ENCODE assay signal across 17 mouse cellular contexts in the genomic region with DNA sequence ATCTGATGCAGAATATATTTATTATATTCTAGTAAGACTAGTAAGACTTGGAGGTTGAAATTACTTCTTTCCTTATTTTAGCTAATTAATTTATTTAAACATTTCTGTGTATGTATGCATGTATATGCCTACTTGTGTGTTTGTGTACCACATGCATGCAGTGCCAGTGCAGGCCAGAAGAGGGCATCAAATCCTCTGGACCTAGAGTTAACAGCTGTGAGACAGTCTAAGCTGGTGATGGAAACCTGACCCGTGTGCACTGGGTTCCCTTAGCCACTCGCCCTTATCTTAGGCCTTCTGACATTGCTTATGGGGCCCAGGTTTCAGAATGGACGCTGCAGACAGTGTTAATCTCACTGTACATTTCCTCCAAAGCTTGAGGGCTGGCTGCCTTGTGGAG.
DNase-seq lines count a peak whose midpoint lies in the region; ATAC-seq and TF ChIP-seq lines count a peak whose summit lies in the region.
"Had no signal": no experiment of that assay in that cellular context is flagged by ENCODE, and none has a peak within 500 bp of the region (broad histone marks: within the 10 kb centered on the region; RNA-seq: fewer than 3 reads in every experiment).

No protein-coding gene starts in this region.

- no peak for ATAC-seq in liver, embryonic 14.5 days (ENCODE audit: insufficient read depth)
- ATAC-seq in liver, embryonic 12.5 days, result no peak
- ATAC-seq: forebrain, embryonic 16.5 days; midbrain, embryonic 16.5 days had no signal

- no peak overlapping the region for H3K4me2 ChIP-seq in liver, embryonic 14.5 days (ENCODE audit: low read depth)
- H3K4me2 ChIP-seq in liver, embryonic 12.5 days, result no peak overlapping the region

- no peak for TF ChIP-seq EP300 in heart, adult 2 months (IDR thresholded peaks at IDR 0.05; ENCODE audit: insufficient read depth, low read depth, low read length)
- TF ChIP-seq EP300 in liver, embryonic 14.5 days (IDR thresholded peaks at IDR 0.05; ENCODE audit: low read depth), result no peak

- H3K36me3 ChIP-seq in heart, adult 2 months (ENCODE audit: control insufficient read depth, insufficient read depth, low read length), result no peaks in the 10 kb centered on the region
- no peaks in the 10 kb centered on the region for H3K36me3 ChIP-seq in liver, embryonic 14.5 days (replicated peaks; ENCODE audit: control insufficient read depth, insufficient read depth, low read depth)
- H3K36me3 ChIP-seq in liver, embryonic 12.5 days, result no peaks in the 10 kb centered on the region
- H3K36me3 ChIP-seq in E14TG2a.4 (ENCODE audit: insufficient read depth, low read length), result no peaks in the 10 kb centered on the region

- peak; percentile 32 for TF ChIP-seq CTCF in heart, adult 2 months (IDR thresholded peaks at IDR 0.05)
- peak; percentile 47 for TF ChIP-seq CTCF in liver, embryonic 14.5 days (IDR thresholded peaks at IDR 0.05; ENCODE audit: low read depth)
- TF ChIP-seq CTCF in E14TG2a.4 (conservative IDR thresholded peaks at IDR 0.05; ENCODE audit: low read length), result peak; percentile 19; the same call in 1 of the 2 replicates

- DNase-seq in heart, adult 2 months, result no peak
- no peak for DNase-seq in heart, postnatal 36 days
- DNase-seq in liver, embryonic 14.5 days (ENCODE audit: low read depth in 3 of 3, low spot score in 3 of 3), result no peak
- peak; percentile 62 for DNase-seq in ZHBTc4 (ENCODE audit: low read depth, low spot score)
- DNase-seq in adrenal gland, postnatal 14 days, result no peak
- DNase-seq: adrenal gland, adult 8-10 months; cerebellum, adult 18-20 months; heart, adult 11 months; kidney, postnatal 10 days; layer of hippocampus, adult 9-11 months; thymus, adult 18-20 months had no signal

- no peak for TF ChIP-seq POLR2A in heart, adult 2 months (IDR thresholded peaks at IDR 0.05; ENCODE audit: insufficient read depth, low read depth, low read length)

- 76% methylated on average over 3 of the region's 3 CpGs for WGBS in heart, adult 2 months
- WGBS in liver, embryonic 14.5 days (ENCODE audit: insufficient replicate concordance), result 59% methylated on average over 3 of the region's 3 CpGs
- 67% methylated on average over 3 of the region's 3 CpGs for WGBS in liver, embryonic 12.5 days (ENCODE audit: insufficient replicate concordance)

- no peaks in the 10 kb centered on the region for H3K27me3 ChIP-seq in heart, adult 2 months (ENCODE audit: control insufficient read depth, insufficient read depth, low read length)
- no peaks in the 10 kb centered on the region for H3K27me3 ChIP-seq in liver, embryonic 14.5 days (ENCODE audit: control insufficient read depth, insufficient read depth, low read length)
- H3K27me3 ChIP-seq in liver, embryonic 12.5 days (replicated peaks), result no peaks in the 10 kb centered on the region
- no peaks in the 10 kb centered on the region for H3K27me3 ChIP-seq in E14TG2a.4 (ENCODE audit: insufficient read depth, low read length)
- H3K27me3 ChIP-seq: megakaryocyte, embryonic 14.5 days had no signal

- H3K27ac ChIP-seq in heart, adult 2 months, result no peak overlapping the region
- no peak overlapping the region for H3K27ac ChIP-seq in liver, embryonic 14.5 days
- H3K27ac ChIP-seq in liver, embryonic 12.5 days, result no peak overlapping the region

- H3K9ac ChIP-seq in heart, adult 2 months (ENCODE audit: low read depth, low read length), result no peak overlapping the region
- no peak overlapping the region for H3K9ac ChIP-seq in liver, embryonic 14.5 days (replicated peaks)
- H3K9ac ChIP-seq in liver, embryonic 12.5 days, result no peak overlapping the region

- H3K4me1 ChIP-seq in heart, adult 2 months (ENCODE audit: control insufficient read depth, insufficient read depth, low read length), result no peaks in the 10 kb centered on the region
- no peaks in the 10 kb centered on the region for H3K4me1 ChIP-seq in liver, embryonic 14.5 days (replicated peaks; ENCODE audit: control insufficient read depth in 2 of 2, insufficient read depth in 2 of 2, low read length in 1 of 2)
- H3K4me1 ChIP-seq in liver, embryonic 12.5 days, result no peaks in the 10 kb centered on the region
- H3K4me1 ChIP-seq in E14TG2a.4 (replicated peaks; ENCODE audit: low read depth, low read length), result no peaks in the 10 kb centered on the region
- H3K4me1 ChIP-seq: megakaryocyte, embryonic 14.5 days had no signal

- intact Hi-C loops in heart, adult 2 months (cut with DNase I), result no loop called here
- intact Hi-C loops in heart, postnatal 36 days (cut with DNase I), result no loop called here

- no peaks in the 10 kb centered on the region for H3K79me2 ChIP-seq in heart, adult 2 months (replicated peaks; ENCODE audit: control insufficient read depth, insufficient read depth, low read length)

- H3K9me3 ChIP-seq in liver, embryonic 14.5 days (ENCODE audit: control insufficient read depth, low read length), result no peaks in the 10 kb centered on the region
- 0 out of 2 replicates have a peak, but pooled peaks cover 3% of the 10 kb centered on the region for H3K9me3 ChIP-seq in liver, embryonic 12.5 days (replicated peaks)
- H3K9me3 ChIP-seq in E14TG2a.4 (ENCODE audit: low read length), result no peaks in the 10 kb centered on the region; the same call in 1 of the 2 replicates

- H3K4me3 ChIP-seq in heart, adult 2 months, result no peak overlapping the region
- H3K4me3 ChIP-seq in liver, embryonic 14.5 days (ENCODE audit: insufficient read depth in 1 of 2, low read depth in 2 of 2, low read length in 2 of 2), result no peak overlapping the region
- no peak overlapping the region for H3K4me3 ChIP-seq in liver, embryonic 12.5 days
- H3K4me3 ChIP-seq in E14TG2a.4 (replicated peaks; ENCODE audit: low read length), result no peak overlapping the region
- H3K4me3 ChIP-seq: erythroblast, embryonic 14.5 days; megakaryocyte, embryonic 14.5 days had no signal
